Mouse (Mus musculus) liver, embryonic 14.5 days (tissue): Measurements from ENCODE around the gene Elmo1. TPM values are rescaled to one million over a fixed set of nuclear protein-coding genes. Genes with fewer than 3 reads are reported as not detected.

Source experiments
- ATAC-seq: fragments of 200-750 bp; cut with Nextera tagmentation; 2 replicates; pipeline ENCODE4 v1.8.0; 2017; ENCODE audit warnings: moderate number of reproducible peaks, mild to moderate bottlenecking, moderate library complexity; ENCODE audit not compliant: insufficient read depth
- DNase-seq, 3 experiments: peaks; one replicate each; pipeline ENCODE4 v3.0.0-alpha.2; 2012 to 2013; ENCODE audit warnings: low read depth in 3 of 3, low spot score in 3 of 3
- H3K27ac ChIP-seq: fragments of 300-500 bp; sonication (generic); 2 replicates; pipeline ENCODE4 v1.5.1; 2014; ENCODE audit warnings: moderate library complexity, mild to moderate bottlenecking, control low read depth, inconsistent platforms
- H3K27me3 ChIP-seq: fragments of 300-500 bp; sonication (generic); 2 replicates; pipeline ENCODE4 v1.6.1; 2014; ENCODE audit warnings: mild to moderate bottlenecking, low read length, moderate library complexity; ENCODE audit not compliant: control insufficient read depth, insufficient read depth
- H3K36me3 ChIP-seq: fragments of 300-500 bp; sonication (generic); replicated peaks from 2 replicates; pipeline ENCODE4 v1.6.1; 2014; ENCODE audit warnings: low read depth; ENCODE audit not compliant: control insufficient read depth, insufficient read depth
- H3K4me1 ChIP-seq, 2 experiments: fragments of 200-500 bp in 1 of 2; fragments of 300-500 bp in 1 of 2; sonication (generic) in 1 of 2; replicated peaks; 2 replicates each; pipeline ENCODE4 v1.6.1; 2012 to 2014; ENCODE audit warnings: antibody characterized with exemption in 1 of 2, inconsistent platforms in 1 of 2, low read length in 1 of 2; ENCODE audit not compliant: control insufficient read depth in 2 of 2, insufficient read depth in 2 of 2
- H3K4me2 ChIP-seq: fragments of 300-500 bp; sonication (generic); 2 replicates; pipeline ENCODE4 v1.6.1; 2014; ENCODE audit warnings: low read depth, mild to moderate bottlenecking, control low read depth, moderate library complexity
- H3K4me3 ChIP-seq, 2 experiments: fragments of 200-500 bp in 1 of 2; fragments of 300-500 bp in 1 of 2; sonication (generic) in 1 of 2; 2 replicates each; pipeline ENCODE4 v1.5.1; 2012 to 2014; ENCODE audit warnings: low read depth in 2 of 2, low read length in 2 of 2, mild to moderate bottlenecking in 2 of 2, control low read depth in 1 of 2, inconsistent platforms in 1 of 2, moderate library complexity in 1 of 2; ENCODE audit not compliant: insufficient read depth in 1 of 2
- H3K9ac ChIP-seq: fragments of 300-500 bp; sonication (generic); replicated peaks from 2 replicates; pipeline ENCODE4 v1.6.1; 2014; ENCODE audit warnings: mild to moderate bottlenecking, control low read depth, moderate library complexity
- H3K9me3 ChIP-seq: fragments of 300-500 bp; sonication (generic); 2 replicates; pipeline ENCODE4 v1.6.1; 2016; ENCODE audit warnings: low read length, mixed read lengths; ENCODE audit not compliant: control insufficient read depth
- CTCF ChIP-seq: IDR thresholded peaks from 2 replicates; pipeline ENCODE4 v1.5.1; 2016; ENCODE audit warnings: antibody characterized with exemption, low read depth, control low read depth
- EP300 ChIP-seq: IDR thresholded peaks from 2 replicates; pipeline ENCODE4 v1.6.1; 2016; ENCODE audit warnings: antibody characterized with exemption, low read depth
- WGBS: fragments of 180-500 bp; shearing (Covaris S2); extraction: QIAGEN DNeasy Blood & Tissue Kit; methylation state at CpG from one replicate; pipeline ENCODE4 v1.1.7; 2014; ENCODE audit not compliant: insufficient replicate concordance; 5-methylcytosine and 5-hydroxymethylcytosine counted together
- polyA plus RNA-seq, 2 experiments: library from polyadenylated mRNA; depleted of rRNA in 1 of 2; stranded (reverse) in 1 of 2; unstranded in 1 of 2; fragments of >200 nt; fragmentation: Nextera tagmentation in 1 of 2; extraction: Ambion mirVana in 1 of 2; gene quantifications; 2 replicates each; pipeline versions ENCODE4 v1.2.1 to v1.2.3; 2012 to 2014

Gene Elmo1
- polyA plus RNA-seq, 2 experiments: 3.0 to 3.9 TPM

GRCm38 (mm10) chr13:20108956-20109355 is 18.6 kb downstream of the Elmo1 start:
- DNase-seq: no peak
- Histone ChIP-seq H3K4me3 (no peak overlapping the region), H3K27me3 (no peaks in the 10 kb centered on the region), H3K4me1 (peaks cover 0 to 10% of the 10 kb centered on the region in 2 experiments; a peak in 2 of 4 replicates), H3K36me3 (no peaks in the 10 kb centered on the region), H3K4me2 (no peak overlapping the region), H3K27ac (no peak overlapping the region), H3K9me3 (no peaks in the 10 kb centered on the region), H3K9ac (no peak overlapping the region)
- TF ChIP-seq CTCF (no peak), EP300 (no peak)
- WGBS: 67% methylated on average over 10 of the region's 10 CpGs
- no peak for ATAC-seq

- ATAC-seq: no peak
- H3K27me3 ChIP-seq: no peaks in the 10 kb centered on the region
- no peak overlapping the region for H3K4me2 ChIP-seq
- H3K27ac ChIP-seq: no peak overlapping the region
- no peaks in the 10 kb centered on the region for H3K9me3 ChIP-seq
- peaks cover 0 to 12% of the 10 kb centered on the region in 2 experiments; a peak in 2 of 4 replicates for H3K4me1 ChIP-seq
- H3K9ac ChIP-seq: no peak overlapping the region
- no peak overlapping the region for H3K4me3 ChIP-seq
- TF ChIP-seq EP300 (no peak), CTCF (no peak)
- DNase-seq: no peak
- no peaks in the 10 kb centered on the region for H3K36me3 ChIP-seq
- 54% methylated on average over 2 of the region's 2 CpGs for WGBS
Measured at GRCm38 (mm10) chr13:20109446-20109845, 19.1 kb downstream of the Elmo1 start.

DNA sequence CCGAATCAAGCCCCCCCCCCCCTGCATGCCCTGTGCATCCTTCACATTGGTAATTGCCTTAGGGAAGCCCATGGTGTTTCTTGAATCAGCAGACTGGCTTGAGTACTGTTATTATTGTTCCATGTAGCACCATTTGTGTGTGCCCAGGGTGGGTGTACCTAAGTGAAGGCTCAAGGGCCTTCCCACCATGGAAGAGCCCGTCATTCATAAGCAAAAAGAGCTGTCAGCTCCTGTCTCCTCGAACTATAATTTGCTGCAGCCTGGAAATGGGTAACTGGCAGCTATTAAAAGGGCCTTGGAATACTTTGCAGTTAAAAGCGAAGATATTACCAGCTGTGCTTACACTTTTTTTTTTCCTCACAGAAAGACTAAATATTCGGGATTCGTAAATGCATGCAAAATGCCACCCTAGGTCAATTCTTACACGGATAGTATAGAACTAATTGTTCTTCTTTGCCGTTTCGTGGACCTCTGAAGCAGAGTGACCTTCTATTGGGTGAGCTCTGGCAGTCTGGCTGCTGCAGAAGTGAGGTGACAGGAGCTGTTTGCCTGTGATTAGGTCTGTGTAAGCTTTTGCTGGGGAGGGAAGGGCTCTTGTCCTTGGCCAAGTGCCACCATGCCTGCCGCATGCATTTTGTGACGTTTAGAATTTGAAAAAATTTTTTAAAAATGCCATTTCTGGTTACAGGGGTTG is 19.7 kb downstream of the Elmo1 start:
- no peak overlapping the region for H3K9ac ChIP-seq
- DNase-seq: no peak
- 59% methylated on average over 11 of the region's 11 CpGs for WGBS
- H3K4me2 ChIP-seq: no peak overlapping the region
- peaks cover 0 to 12% of the 10 kb centered on the region in 2 experiments; a peak in 2 of 4 replicates for H3K4me1 ChIP-seq
- TF ChIP-seq EP300: no peak
- TF ChIP-seq CTCF: no peak
- H3K9me3 ChIP-seq: no peaks in the 10 kb centered on the region
- no peaks in the 10 kb centered on the region for H3K27me3 ChIP-seq
- H3K27ac ChIP-seq: no peak overlapping the region
- no peak overlapping the region for H3K4me3 ChIP-seq
- no peak for ATAC-seq
- H3K36me3 ChIP-seq: no peaks in the 10 kb centered on the region

DNA sequence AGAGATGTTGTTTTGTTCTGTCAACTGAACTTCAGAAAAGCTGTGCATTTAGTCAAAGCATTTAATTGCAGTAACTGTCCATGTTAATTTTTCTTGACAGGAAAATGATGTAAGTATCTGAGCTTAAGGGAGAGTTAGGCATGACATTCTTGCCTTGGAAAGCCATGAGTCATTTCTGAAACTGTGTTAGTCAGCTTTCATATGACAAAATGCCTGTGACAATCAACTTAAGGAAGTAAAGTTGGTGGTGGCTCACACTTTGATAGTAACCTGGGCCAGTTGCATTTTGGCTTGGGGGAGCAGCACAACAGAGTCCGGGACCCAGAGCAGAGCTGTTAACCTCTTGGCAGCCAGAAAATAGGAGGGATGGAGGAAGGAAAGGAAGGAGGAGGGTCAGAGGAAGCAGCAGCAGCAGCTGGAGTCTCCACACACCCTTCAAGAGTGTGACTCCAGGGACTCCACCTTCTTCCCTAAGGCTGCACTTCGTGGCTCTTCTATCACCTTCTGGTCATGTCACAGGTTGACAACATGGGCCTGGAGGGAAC is 20.9 kb downstream of the Elmo1 start:
- H3K27me3 ChIP-seq: no peaks in the 10 kb centered on the region
- 21% methylated on average over 2 of the region's 2 CpGs for WGBS
- no peak for TF ChIP-seq CTCF
- no peak for TF ChIP-seq EP300
- H3K9ac ChIP-seq: no peak overlapping the region
- H3K27ac ChIP-seq: no peak overlapping the region
- no peaks in the 10 kb centered on the region for H3K36me3 ChIP-seq
- no peak overlapping the region for H3K4me3 ChIP-seq
- DNase-seq (no peak), ATAC-seq (no peak)
- no peaks in the 10 kb centered on the region for H3K9me3 ChIP-seq
- H3K4me1 ChIP-seq: peaks cover 0 to 19% of the 10 kb centered on the region in 2 experiments; a peak in 2 of 4 replicates
- H3K4me2 ChIP-seq: no peak overlapping the region

- Histone ChIP-seq H3K4me1 (peaks cover 0 to 25% of the 10 kb centered on the region in 2 experiments; a peak in 2 of 4 replicates), H3K9ac (no peak overlapping the region), H3K36me3 (no peaks in the 10 kb centered on the region), H3K9me3 (no peaks in the 10 kb centered on the region), H3K27ac (no peak overlapping the region), H3K4me3 (no peak overlapping the region), H3K27me3 (no peaks in the 10 kb centered on the region), H3K4me2 (no peak overlapping the region)
- DNase-seq (no peak), ATAC-seq (no peak)
- 41% methylated on average over 9 of the region's 9 CpGs for WGBS
- no peak for TF ChIP-seq EP300
- TF ChIP-seq CTCF: no peak
Measured at GRCm38 (mm10) chr13:20115131-20115907, 24.9 kb downstream of the Elmo1 start.
